Mouse (Mus musculus) mouse trophoblast stem cell (cell line): ENCODE measurements around the gene Med21.

Source experiments
- in situ Hi-C, 2 experiments: fragments of 300-500 bp; cut with MseI, MboI; formaldehyde crosslinking; loops; 2 replicates in 1 of 2; 3 replicates in 1 of 2; pipeline ENCODE4 v1.15.1; 2025

Med21 gene

GRCm38 (mm10) chr6:146640068-146640965, 2.0 kb upstream of the Med21 start:
- in situ Hi-C loops = no loop called here

- in situ Hi-C loops = no loop called here
Observed at GRCm38 (mm10) chr6:146640991-146641390, 1.4 kb upstream of the Med21 start.

GRCm38 (mm10) chr6:146641621-146642210, 631 bp upstream of the Med21 start:
- in situ Hi-C loops = no loop called here

GRCm38 (mm10) chr6:146643184-146643570, 830 bp downstream of the Med21 start:
- in situ Hi-C loops = no loop called here

GRCm38 (mm10) chr6:146650013-146650412, 7.7 kb downstream of the Med21 start:
- in situ Hi-C loops = no loop called here

GRCm38 (mm10) chr6:146651431-146651830, 9.1 kb downstream of the Med21 start:
- in situ Hi-C loops = no loop called here

GRCm38 (mm10) chr6:146653197-146653596, 10.8 kb downstream of the Med21 start:
- in situ Hi-C loops = no loop called here

- in situ Hi-C loops = loop anchor here (5.0 kb wide), 1 partner anchor 102 kb away; no protein-coding TSS in a partner anchor
Observed at GRCm38 (mm10) chr6:146660591-146660990, 18.2 kb downstream of the Med21 start.

GRCm38 (mm10) chr6:146661655-146662054, 19.3 kb downstream of the Med21 start:
- in situ Hi-C loops = loop anchor here (5.0 kb wide), 1 partner anchor 101 kb away; no protein-coding TSS in a partner anchor

- in situ Hi-C loops = loop anchor here (5.0 kb wide), 1 partner anchor 100 kb away; no protein-coding TSS in a partner anchor
Observed at GRCm38 (mm10) chr6:146662679-146663078, 20.3 kb downstream of the Med21 start.

- in situ Hi-C loops = loop anchor here (5.0 kb wide), 1 partner anchor 98 kb away; no protein-coding TSS in a partner anchor
Observed at GRCm38 (mm10) chr6:146664116-146664515, 21.8 kb downstream of the Med21 start.

- in situ Hi-C loops = loop anchor here (5.0 kb wide), 1 partner anchor 97 kb away; no protein-coding TSS in a partner anchor
Observed at GRCm38 (mm10) chr6:146664917-146665316, 22.6 kb downstream of the Med21 start.

GRCm38 (mm10) chr6:146665408-146665807, 23.1 kb downstream of the Med21 start:
- in situ Hi-C loops = no loop called here

GRCm38 (mm10) chr6:146666811-146667210, 24.5 kb downstream of the Med21 start:
- in situ Hi-C loops = no loop called here

GRCm38 (mm10) chr6:146668606-146669005, 26.3 kb downstream of the Med21 start:
- in situ Hi-C loops = no loop called here

GRCm38 (mm10) chr6:146670956-146671855, 28.9 kb downstream of the Med21 start:
- in situ Hi-C loops = no loop called here

GRCm38 (mm10) chr6:146672106-146672505, 29.8 kb downstream of the Med21 start:
- in situ Hi-C loops = no loop called here

- in situ Hi-C loops = no loop called here
Observed at GRCm38 (mm10) chr6:146673696-146674095, 31.3 kb downstream of the Med21 start.

GRCm38 (mm10) chr6:146674420-146674819, 32.1 kb downstream of the Med21 start:
- in situ Hi-C loops = no loop called here

GRCm38 (mm10) chr6:146674881-146675536, 32.7 kb downstream of the Med21 start:
- in situ Hi-C loops = no loop called here

- in situ Hi-C loops = no loop called here
Observed at GRCm38 (mm10) chr6:146676904-146677303, 34.6 kb downstream of the Med21 start.
